Mouse (Mus musculus): Measurements from ENCODE around the gene Atg4d. TPM values are rescaled to one million over a fixed set of nuclear protein-coding genes. Genes with fewer than 3 reads are reported as not detected.
A peak's percentile ranks its signal among the peaks of the same experiment; 100 is the strongest.
"Not testable (repeated sequence)": the region's sequence is repeated elsewhere in the genome, so short reads cannot be mapped to it uniquely, and the experiment has no call there.

Gene Atg4d
- total RNA-seq, 2 experiments from 2014 or later: 39.1 to 40.0 TPM

DNA sequence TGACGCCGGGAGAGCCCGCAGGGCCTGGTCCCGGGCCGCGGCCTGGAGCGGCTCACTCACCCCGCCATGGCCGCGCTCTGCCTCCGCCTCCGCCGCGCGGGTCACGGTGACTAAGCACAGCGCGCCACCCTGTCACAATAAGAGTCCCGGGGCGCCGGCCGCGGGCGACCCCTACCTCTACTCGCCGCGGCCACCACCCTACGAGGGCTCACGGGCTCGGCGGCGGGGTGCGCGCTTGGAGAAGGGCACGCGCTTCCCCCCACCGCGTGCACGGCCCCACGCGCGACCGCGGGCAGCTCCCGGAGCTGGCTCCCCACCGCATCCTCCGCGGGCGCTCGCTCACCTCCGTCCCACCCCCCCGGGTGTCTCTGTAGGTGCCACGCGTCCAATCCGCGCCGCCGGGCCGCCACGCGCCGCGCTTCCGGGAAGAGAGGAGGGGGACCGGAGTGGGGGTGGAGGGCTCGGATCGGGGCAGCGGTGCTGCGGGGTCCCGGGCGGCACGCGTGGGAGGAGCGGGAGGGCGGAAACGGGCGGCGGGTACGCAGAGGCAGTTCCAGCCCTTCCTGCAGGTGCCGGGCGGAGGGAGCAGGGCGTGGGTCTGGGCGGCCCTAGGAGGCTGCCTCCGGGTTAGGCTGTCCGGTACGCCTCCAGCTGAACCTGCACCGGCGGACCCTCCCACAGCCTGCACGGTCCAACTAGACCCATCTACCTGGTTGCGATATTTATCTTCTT, 26.2 kb upstream of the Atg4d start, which contains the start of gene Keap1:
Keap1 (minus strand) TSS at position 629 of the 732 bp plus-strand sequence.
- peak; percentile 64 to 70 for DNase-seq (ENCODE audit: extremely low spot score in 1 of 2, low spot score in 1 of 2)

DNA sequence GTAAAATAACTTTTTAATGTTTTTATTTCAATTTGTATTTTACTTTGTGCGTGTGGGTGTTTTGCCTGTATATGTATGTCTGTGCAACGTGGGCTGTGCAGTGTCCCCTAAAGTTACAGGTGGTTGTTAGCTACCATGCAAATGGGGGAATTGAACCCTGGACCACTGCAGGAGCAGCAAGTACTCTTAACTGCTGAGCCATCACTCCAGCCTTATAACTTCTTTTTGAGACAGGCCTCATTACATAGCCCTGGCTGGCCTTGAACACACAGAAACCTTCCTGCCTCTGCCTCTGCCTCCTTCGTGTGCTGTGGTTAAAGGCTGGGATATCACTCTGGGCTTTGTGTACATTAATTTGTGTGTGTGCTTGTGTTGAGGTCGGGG, 25.6 kb upstream of the Atg4d start:
- DNase-seq (ENCODE audit: extremely low spot score in 1 of 2, low spot score in 1 of 2): no peak

DNA sequence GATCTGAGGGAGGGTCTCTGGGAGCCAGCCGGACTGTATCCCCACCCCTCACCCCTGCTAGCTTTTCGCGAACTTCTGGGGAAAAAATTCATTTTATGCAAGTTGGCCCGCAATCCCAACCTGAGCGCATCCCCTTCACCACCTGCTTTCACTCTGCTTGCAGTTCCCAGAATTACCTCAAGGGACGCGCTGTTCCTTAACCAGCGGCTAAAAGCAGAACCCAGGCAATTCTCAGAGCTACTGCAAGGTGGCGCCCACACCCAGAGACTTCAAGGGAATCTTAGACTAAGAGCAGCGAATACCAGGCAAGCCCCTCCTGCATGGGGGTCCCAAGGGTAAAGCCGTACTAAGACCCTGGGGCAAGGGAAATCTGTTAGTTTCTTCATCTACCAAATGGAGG, 23.8 kb upstream of the Atg4d start:
- DNase-seq (ENCODE audit: extremely low spot score in 1 of 2, low spot score in 1 of 2): peak in 1 of 2 experiments; percentile 82

DNA sequence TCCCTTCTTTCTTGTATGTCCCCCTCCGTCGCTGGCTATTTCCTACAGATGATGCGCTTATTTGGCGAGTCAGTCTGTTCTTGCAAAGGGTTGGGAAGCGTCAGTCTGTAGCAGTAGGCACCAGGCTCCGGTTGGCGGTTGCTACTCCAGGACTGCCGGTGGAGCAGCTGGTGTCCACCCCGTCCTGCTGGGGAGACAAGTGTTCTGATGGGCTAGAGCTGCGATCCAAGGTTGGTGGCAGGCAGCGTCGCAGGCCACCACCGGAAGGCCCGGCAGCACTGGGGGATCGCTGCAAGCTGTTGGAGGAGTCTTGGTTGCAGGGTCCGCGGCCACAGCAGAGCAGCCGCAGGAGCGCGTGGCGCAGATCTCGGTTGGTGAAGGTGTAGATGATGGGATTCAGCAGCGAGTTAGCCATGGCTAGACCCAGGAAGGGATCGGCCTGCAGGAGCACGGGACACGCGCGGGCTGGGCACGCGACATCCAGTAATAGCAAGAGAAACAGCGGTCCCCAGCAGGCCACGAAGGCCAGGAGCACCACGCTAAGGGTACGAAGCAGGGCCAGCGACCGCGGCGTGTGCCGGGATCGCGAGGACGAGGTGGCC, 21.2 kb upstream of the Atg4d start:
- DNase-seq (ENCODE audit: extremely low spot score in 1 of 2, low spot score in 1 of 2): no peak

- peak in 1 of 2 experiments; percentile 16 for DNase-seq (ENCODE audit: extremely low spot score in 1 of 2, low spot score in 1 of 2)
These were observed 20.5 kb upstream of the Atg4d start for GRCm38 (mm10) chr9:21244428-21245112.

- DNase-seq (ENCODE audit: extremely low spot score in 1 of 2, low spot score in 1 of 2): no peak
These were observed 20.0 kb upstream of the Atg4d start for GRCm38 (mm10) chr9:21245113-21245487.

GRCm38 (mm10) chr9:21246342-21246741, 18.8 kb upstream of the Atg4d start:
- DNase-seq (ENCODE audit: extremely low spot score in 1 of 2, low spot score in 1 of 2): no peak

DNA sequence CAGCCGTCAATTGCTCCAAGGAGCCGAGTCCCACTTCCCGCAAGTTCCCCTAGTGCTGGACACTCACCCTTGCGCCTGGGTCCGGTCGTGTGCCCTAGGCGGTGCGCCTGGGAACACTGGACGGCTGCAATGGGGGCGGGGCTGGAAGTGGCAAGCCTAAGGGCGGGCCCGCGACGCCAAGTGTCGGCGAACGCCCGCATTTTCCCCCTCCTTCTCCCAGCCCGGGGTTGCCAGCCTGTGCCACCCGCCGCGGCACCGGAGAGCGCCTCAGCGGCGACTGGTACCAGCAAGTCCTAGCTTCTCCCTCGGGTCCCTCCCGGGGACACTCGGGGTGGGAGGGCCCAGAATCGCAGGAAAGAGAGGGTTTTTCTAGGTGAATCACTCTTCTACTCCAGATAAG, 16.8 kb upstream of the Atg4d start, which contains the start of gene S1pr5:
S1pr5 (minus strand) TSS at position 118 of the 400 bp plus-strand sequence.
- no peak for DNase-seq (ENCODE audit: extremely low spot score in 1 of 2, low spot score in 1 of 2)

- DNase-seq (ENCODE audit: extremely low spot score in 1 of 2, low spot score in 1 of 2): no peak
These were observed 15.2 kb upstream of the Atg4d start for GRCm38 (mm10) chr9:21249629-21250508.

GRCm38 (mm10) chr9:21250509-21250908, 14.6 kb upstream of the Atg4d start:
- DNase-seq (ENCODE audit: extremely low spot score in 1 of 2, low spot score in 1 of 2): no peak

DNA sequence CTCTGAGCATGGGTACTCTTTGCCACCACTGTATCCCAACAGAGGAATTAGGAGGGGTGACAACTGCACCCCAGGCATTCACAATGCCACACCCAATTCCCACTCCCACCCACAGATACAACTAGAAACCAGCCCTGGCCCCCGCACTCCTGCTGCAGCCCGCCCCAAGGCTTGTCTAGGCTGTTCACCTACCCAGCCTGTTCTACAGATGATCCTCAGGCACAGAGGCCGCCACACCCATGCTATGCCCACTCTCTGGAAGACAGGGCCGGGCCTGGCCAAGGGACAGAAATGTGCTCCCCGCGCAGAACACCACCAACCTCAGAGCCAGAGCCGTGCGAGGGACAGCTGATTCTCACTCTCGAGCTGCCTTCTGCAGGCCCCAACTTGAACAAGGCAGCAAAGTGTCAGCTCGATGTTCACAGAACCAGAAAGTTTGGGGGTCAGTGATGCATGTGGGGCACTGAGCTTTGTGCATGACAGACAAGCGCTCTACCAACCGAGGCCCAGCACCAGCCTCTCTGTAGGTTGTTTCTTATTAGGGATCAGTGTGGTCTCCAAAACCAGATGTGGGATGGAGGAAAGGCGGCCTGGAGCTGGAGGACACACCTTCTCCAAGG, 13.9 kb upstream of the Atg4d start:
- no peak for DNase-seq (ENCODE audit: extremely low spot score in 1 of 2, low spot score in 1 of 2)

- DNase-seq (ENCODE audit: extremely low spot score in 1 of 2, low spot score in 1 of 2): no peak
These were observed 10.4 kb upstream of the Atg4d start for GRCm38 (mm10) chr9:21254690-21255089.

GRCm38 (mm10) chr9:21256349-21256748, 8.7 kb upstream of the Atg4d start:
- DNase-seq (ENCODE audit: extremely low spot score in 1 of 2, low spot score in 1 of 2): not testable (repeated sequence)

DNA sequence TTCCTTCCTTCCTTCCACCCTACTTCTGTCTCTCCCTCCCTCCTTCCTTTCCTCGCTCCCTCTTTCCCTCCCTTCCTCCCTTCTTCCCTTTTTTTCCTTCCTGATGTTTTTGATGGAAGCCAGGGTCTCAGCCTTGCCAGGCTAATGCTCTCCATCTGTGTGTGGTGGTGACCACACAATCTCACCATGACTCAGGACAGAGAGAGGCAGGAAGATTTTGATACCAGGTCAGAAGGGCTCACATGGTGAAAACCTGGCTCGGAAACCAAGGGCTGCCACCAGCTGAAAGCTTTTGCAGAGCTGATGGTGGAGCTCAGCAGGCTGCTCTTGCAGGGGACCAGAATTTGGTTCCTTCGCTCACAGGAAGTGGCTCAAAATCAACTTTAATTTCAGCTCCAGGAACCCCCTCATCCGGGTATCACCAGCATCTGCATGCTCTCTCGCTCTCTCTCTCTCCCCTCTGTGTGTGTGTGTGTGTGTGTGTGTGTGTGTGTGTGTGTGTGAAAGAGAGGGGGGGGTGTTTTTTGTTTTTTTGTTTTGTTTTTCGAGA, 4.5 kb upstream of the Atg4d start:
- no peak for DNase-seq (ENCODE audit: extremely low spot score in 1 of 2, low spot score in 1 of 2)

GRCm38 (mm10) chr9:21261831-21262230, 3.3 kb upstream of the Atg4d start:
- DNase-seq (ENCODE audit: extremely low spot score in 1 of 2, low spot score in 1 of 2): no peak

DNA sequence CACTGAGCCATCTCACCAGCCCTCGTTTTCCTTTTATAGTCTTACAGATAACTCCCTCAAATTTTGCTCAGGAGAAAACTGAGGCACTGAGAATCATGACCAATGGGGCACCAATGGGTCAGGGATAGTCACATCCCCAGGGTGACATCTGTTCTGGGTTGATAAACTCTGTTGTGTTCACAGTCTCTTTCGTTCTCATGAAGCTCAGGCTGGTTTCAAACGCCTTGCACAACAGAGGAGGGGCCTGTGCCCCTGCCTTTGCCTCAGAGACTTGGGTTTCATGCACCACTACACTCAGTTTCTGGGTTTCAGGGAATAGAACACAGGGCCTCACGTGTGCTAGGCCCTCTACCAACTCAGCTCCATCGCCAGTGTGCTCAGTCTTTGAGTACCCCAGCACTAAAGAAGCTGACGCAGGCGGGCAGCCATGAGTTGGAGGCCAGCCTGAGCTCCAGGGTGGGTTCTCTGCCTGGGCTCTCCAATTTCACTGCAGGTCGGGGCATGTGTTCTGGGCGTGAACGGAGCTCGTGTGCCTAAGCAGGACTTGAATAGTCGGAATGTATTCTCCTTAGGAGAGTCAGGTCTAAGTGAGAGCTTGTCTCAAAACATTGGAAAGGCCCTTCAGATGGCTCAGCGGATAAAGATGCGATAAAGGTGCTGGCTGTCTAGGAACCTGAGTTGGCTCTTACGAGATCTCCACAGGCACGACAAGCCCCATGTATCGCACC, 657 bp upstream of the Atg4d start:
- no peak for DNase-seq (ENCODE audit: extremely low spot score in 1 of 2, low spot score in 1 of 2)

DNA sequence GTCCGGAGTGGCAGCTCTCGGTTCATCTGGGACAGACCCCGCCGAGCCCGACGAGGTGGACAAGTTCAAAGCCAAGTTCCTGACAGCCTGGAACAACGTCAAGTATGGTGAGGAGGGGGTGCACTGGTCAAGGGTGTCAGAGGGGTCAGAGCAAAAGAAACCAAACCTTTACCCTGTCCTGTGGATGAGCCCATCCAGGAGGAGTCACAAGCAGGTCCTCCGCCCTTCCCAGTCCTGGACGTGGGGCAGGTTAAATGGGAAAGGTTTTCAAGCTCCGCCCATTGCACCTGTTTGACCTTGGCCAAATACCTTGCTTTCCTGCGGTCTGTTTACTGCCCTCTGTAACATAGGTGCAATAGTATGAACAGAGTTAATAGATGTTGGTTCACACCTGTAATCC, 518 bp downstream of the Atg4d start:
- DNase-seq (ENCODE audit: extremely low spot score in 1 of 2, low spot score in 1 of 2): no peak

DNA sequence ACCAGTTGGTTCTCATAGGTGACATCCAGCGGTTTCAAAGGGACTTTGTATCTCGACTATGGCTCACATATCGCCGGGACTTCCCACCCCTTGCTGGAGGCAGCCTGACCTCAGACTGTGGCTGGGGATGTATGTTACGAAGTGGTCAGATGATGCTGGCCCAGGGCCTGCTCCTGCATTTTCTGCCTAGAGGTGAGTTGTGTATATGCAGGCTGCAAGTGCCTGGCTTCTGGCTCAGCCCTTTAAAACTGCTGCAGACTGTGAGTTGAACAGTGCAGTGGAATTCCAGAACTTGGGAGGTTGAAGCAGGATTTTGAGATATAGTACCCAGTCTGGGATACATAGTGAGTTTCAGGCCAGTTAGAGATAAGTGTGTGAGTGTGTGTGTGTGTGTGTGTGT, 1.8 kb downstream of the Atg4d start:
- no peak for DNase-seq (ENCODE audit: extremely low spot score in 1 of 2, low spot score in 1 of 2)

DNA sequence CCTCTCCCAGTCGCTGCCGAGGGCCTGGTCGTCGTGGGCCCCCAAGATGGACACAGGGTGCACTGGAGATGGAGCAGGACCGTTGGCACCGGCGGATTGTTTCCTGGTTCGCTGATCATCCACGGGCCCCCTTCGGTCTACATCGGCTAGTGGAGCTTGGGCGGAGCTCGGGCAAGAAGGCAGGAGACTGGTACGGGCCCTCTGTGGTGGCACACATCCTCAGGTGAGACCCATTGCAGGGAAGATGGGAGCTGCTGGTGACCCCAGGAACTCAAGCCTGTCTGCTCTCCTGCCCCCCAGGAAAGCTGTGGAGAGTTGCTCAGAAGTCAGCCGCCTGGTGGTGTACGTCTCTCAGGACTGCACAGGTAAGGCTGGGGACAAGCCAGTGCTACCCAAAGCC, 3.2 kb downstream of the Atg4d start:
- DNase-seq (ENCODE audit: extremely low spot score in 1 of 2, low spot score in 1 of 2): no peak
